Mouse (Mus musculus) CH12.LX (cell line): ENCODE results near the gene Abca3. TPM values are rescaled to one million over a fixed set of nuclear protein-coding genes. Genes with fewer than 3 reads are reported as not detected.
"Not testable (repeated sequence)": the region's sequence is repeated elsewhere in the genome, so short reads cannot be mapped to it uniquely, and the experiment has no call there.

Experiments used
- DNase-seq: peaks from one replicate; pipeline ENCODE4 v3.0.0-alpha.2; 2013; ENCODE audit errors: extremely low read depth
- H3K27ac ChIP-seq: 2 replicates; pipeline ENCODE4 v1.5.1; 2012; ENCODE audit warnings: low read depth, mild to moderate bottlenecking, control low read depth, moderate library complexity; ENCODE audit not compliant: insufficient read depth
- H3K27me3 ChIP-seq: replicated peaks from 2 replicates; pipeline ENCODE3; 2012; ENCODE audit warnings: inconsistent platforms
- H3K36me3 ChIP-seq, 2 experiments: replicated peaks in 1 of 2; 2 replicates each; pipeline versions ENCODE3 to v1.6.1; 2012; ENCODE audit warnings: inconsistent platforms in 1 of 2, low read length in 1 of 2, mild to moderate bottlenecking in 1 of 2, mixed read lengths in 1 of 2, moderate library complexity in 1 of 2; ENCODE audit not compliant: control insufficient read depth in 1 of 2, insufficient read depth in 1 of 2
- H3K4me1 ChIP-seq, 2 experiments: 2 replicates each; pipeline ENCODE4 v1.6.1; 2012; ENCODE audit warnings: inconsistent platforms in 1 of 2, moderate library complexity in 1 of 2; ENCODE audit not compliant: insufficient read depth in 2 of 2, control insufficient read depth in 1 of 2
- H3K4me2 ChIP-seq: 2 replicates; pipeline ENCODE4 v1.6.1; 2012; ENCODE audit warnings: low read depth, mild to moderate bottlenecking, control low read depth; ENCODE audit not compliant: poor library complexity, insufficient read depth, severe bottlenecking
- H3K4me3 ChIP-seq, 3 experiments: fragments of 150-350 bp in 1 of 3; sonication (generic) in 1 of 3; replicated peaks in 1 of 3; 2 replicates each; pipeline versions ENCODE3 to v1.5.1; 2011 to 2012; ENCODE audit warnings: low read depth in 2 of 3, low read length in 2 of 3, mild to moderate bottlenecking in 2 of 3, moderate library complexity in 2 of 3, control low read depth in 1 of 3, improper control_type of control experiment in 1 of 3, inconsistent platforms in 1 of 3, mixed read lengths in 1 of 3; ENCODE audit not compliant: poor library complexity in 1 of 3
- H3K79me2 ChIP-seq: replicated peaks from 2 replicates; pipeline ENCODE4 v1.6.1; 2012; ENCODE audit warnings: mild to moderate bottlenecking, moderate library complexity; ENCODE audit not compliant: control insufficient read depth, poor library complexity, insufficient read depth, severe bottlenecking; ENCODE audit errors: extremely low read depth
- H3K9ac ChIP-seq: 2 replicates; pipeline ENCODE4 v1.6.1; 2012; ENCODE audit warnings: low read depth, mild to moderate bottlenecking, control low read depth, moderate library complexity; ENCODE audit not compliant: insufficient read depth
- H3K9me3 ChIP-seq: replicated peaks from 2 replicates; pipeline ENCODE3; 2012; ENCODE audit warnings: low read length, inconsistent platforms, mixed read lengths
- ELF1 ChIP-seq: IDR thresholded peaks from 2 replicates; pipeline ENCODE4 v1.6.1; 2014; ENCODE audit warnings: low read depth, mild to moderate bottlenecking, inconsistent platforms, low read length, improper control_type of control experiment
- EP300 ChIP-seq: IDR thresholded peaks from 2 replicates; pipeline ENCODE4 v1.6.1; 2011; ENCODE audit warnings: low read length, improper control_type of control experiment
- ETS1 ChIP-seq: conservative IDR thresholded peaks from 2 replicates; pipeline ENCODE4 v1.6.1; 2012; ENCODE audit warnings: low read depth, mild to moderate bottlenecking, inconsistent platforms, low read length, improper control_type of control experiment, moderate library complexity
- GABPA ChIP-seq: IDR thresholded peaks from 2 replicates; pipeline ENCODE4 v1.6.1; 2012; ENCODE audit warnings: low read depth, low read length, improper control_type of control experiment, inconsistent platforms; ENCODE audit not compliant: insufficient replicate concordance
- IRF4 ChIP-seq: IDR thresholded peaks from 2 replicates; pipeline ENCODE4 v1.6.1; 2014; ENCODE audit warnings: low read depth, mild to moderate bottlenecking, inconsistent platforms, low read length, improper control_type of control experiment
- JUND ChIP-seq: conservative IDR thresholded peaks from 2 replicates; pipeline ENCODE4 v1.6.1; 2011; ENCODE audit warnings: low read depth, low read length, improper control_type of control experiment
- KAT2A ChIP-seq: IDR thresholded peaks from 2 replicates; pipeline ENCODE4 v1.6.1; 2012; ENCODE audit warnings: low read length, improper control_type of control experiment, inconsistent platforms; ENCODE audit not compliant: insufficient replicate concordance
- MAX ChIP-seq: IDR thresholded peaks from 2 replicates; pipeline ENCODE4 v1.6.1; 2011; ENCODE audit warnings: low read length, improper control_type of control experiment
- MEF2A ChIP-seq: IDR thresholded peaks from 2 replicates; pipeline ENCODE4 v1.6.1; 2014; ENCODE audit warnings: low read depth, mild to moderate bottlenecking, inconsistent platforms, low read length, improper control_type of control experiment, borderline replicate concordance
- MXI1 ChIP-seq: IDR thresholded peaks from 2 replicates; pipeline ENCODE4 v1.6.1; 2011; ENCODE audit warnings: mild to moderate bottlenecking, low read depth, low read length, improper control_type of control experiment
- PAX5 ChIP-seq: IDR thresholded peaks from 2 replicates; pipeline ENCODE4 v1.6.1; 2012; ENCODE audit warnings: low read length, inconsistent platforms, mixed read lengths
- POLR2A ChIP-seq: IDR thresholded peaks from 2 replicates; pipeline ENCODE4 v1.6.1; 2011; ENCODE audit warnings: low read depth, mild to moderate bottlenecking, improper control_type of control experiment, low read length
- POLR2AphosphoS2 ChIP-seq: IDR thresholded peaks from 2 replicates; pipeline ENCODE4 v1.6.1; 2011; ENCODE audit warnings: low read depth, low read length, improper control_type of control experiment
- SMC3 ChIP-seq: IDR thresholded peaks from 2 replicates; pipeline ENCODE4 v1.6.1; 2011; ENCODE audit warnings: low read depth, low read length, improper control_type of control experiment
- UBTF ChIP-seq: IDR thresholded peaks from 2 replicates; pipeline ENCODE4 v1.6.1; 2012; ENCODE audit warnings: low read depth, mild to moderate bottlenecking, inconsistent platforms, low read length, improper control_type of control experiment, moderate library complexity
- USF1 ChIP-seq: IDR thresholded peaks from 2 replicates; pipeline ENCODE4 v1.6.1; 2014; ENCODE audit warnings: low read depth, mild to moderate bottlenecking, inconsistent platforms, low read length, improper control_type of control experiment
- ZKSCAN1 ChIP-seq: IDR thresholded peaks from 2 replicates; pipeline ENCODE4 v1.6.1; 2012; ENCODE audit warnings: low read depth, inconsistent platforms, low read length, improper control_type of control experiment, borderline replicate concordance
- dilution Hi-C: fragments of 300-500 bp; cut with MboI; formaldehyde crosslinking; loops from 2 replicates; pipeline ENCODE4 v1.14.3; 2020; ENCODE audit warnings: low sequenced_read_pairs; ENCODE audit not compliant: extremely low pct_unique_long_range_greater_than_20kb, extremely low pct_ligation_motif_present
- in situ Hi-C: fragments of 300-500 bp; cut with MboI; formaldehyde crosslinking; loops from 3 replicates; pipeline ENCODE4 v1.14.3; 2019; ENCODE audit warnings: low sequenced_read_pairs, low pct_ligation_motif_present, low pct_unique_long_range_greater_than_20kb, mixed read lengths
- polyA plus RNA-seq: library from polyadenylated mRNA; unstranded; fragments of >175 nt; gene quantifications from 2 replicates; pipeline ENCODE4 v1.2.1, GENCODE M21; 2012; ENCODE audit warnings: low read depth; ENCODE audit not compliant: insufficient read length
- total RNA-seq, 2 experiments: library from RNA; depleted of rRNA; stranded (reverse); fragments of 300-350 nt in 1 of 2; fragments of >200 nt in 1 of 2; gene quantifications; 2 replicates each; pipeline ENCODE4 v1.2.3; 2012 to 2014

The Abca3 gene
- total and polyA plus RNA-seq, 3 experiments, result 3.9 to 8.7 (median 8.4) TPM

DNA sequence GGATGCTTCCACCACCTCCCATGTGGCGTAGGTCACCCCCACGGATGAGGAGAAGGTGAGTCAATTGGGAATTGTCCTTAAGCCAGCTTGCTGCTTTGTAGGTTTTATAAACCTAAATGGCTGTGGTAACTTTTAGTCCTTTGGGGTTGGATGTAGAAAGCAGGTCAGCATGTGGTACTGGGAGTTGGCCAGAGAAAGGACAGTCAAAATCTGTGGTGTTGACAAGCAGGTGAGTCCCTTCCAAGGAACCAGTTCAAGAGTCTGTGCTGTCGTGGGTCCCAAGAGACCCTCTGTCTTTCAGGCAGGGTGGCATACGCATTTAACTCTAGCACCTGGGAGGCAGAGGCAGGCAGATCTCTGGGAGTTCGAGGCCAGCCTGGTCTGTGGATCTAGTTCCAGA lies 72.7 kb downstream of the Abca3 start:
- no peak for DNase-seq

DNA sequence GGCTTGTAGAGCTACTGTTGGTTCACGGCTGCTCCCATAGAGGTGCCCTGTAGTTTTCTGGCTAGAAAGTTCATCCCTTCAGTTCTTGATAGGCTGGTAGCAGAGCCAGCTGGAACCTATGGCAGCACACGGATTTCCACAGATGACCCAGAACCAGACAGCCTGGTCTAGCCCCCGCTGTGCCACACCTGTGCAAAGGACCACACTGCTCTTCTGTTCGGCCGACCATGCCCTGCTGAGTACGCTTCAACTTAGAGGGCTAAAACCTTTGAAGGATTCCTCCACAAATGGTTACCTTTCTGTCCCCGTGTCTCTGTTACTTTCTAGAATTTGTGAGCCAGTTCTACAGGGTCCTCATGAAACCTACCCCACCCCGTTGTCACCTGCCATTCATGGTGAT lies 73.6 kb downstream of the Abca3 start:
- dilution Hi-C loops, result not testable (repeated sequence)

More for the DNA sequence above, 72.7 kb downstream of the Abca3 start:
- no peak overlapping the region for H3K4me2 ChIP-seq
- H3K4me3 ChIP-seq, result no peak overlapping the region
- H3K27me3 ChIP-seq, result no peaks in the 10 kb centered on the region
- peaks cover 0 to 10% of the 10 kb centered on the region in 2 experiments; a peak in 1 of 4 replicates for H3K4me1 ChIP-seq
- in situ Hi-C loops (no loop called here), dilution Hi-C loops (no loop called here)
- peaks cover 57 to 66% of the 10 kb centered on the region in 2 experiments for H3K36me3 ChIP-seq
- TF ChIP-seq ETS1, result no peak
- no peak for TF ChIP-seq JUND
- no peak for TF ChIP-seq UBTF
- TF ChIP-seq POLR2AphosphoS2, result no peak
- no peak for TF ChIP-seq POLR2A
- TF ChIP-seq ZKSCAN1, result no peak
- no peak for TF ChIP-seq EP300
- TF ChIP-seq USF1, result no peak
- no peak for TF ChIP-seq MEF2A
- TF ChIP-seq MXI1, result no peak
- TF ChIP-seq GABPA, result no peak
- TF ChIP-seq KAT2A, result no peak
- no peak for TF ChIP-seq SMC3
- TF ChIP-seq PAX5, result no peak
- TF ChIP-seq MAX, result no peak
- TF ChIP-seq ELF1, result no peak
- no peak for TF ChIP-seq IRF4
- no peak overlapping the region for H3K9ac ChIP-seq
- H3K27ac ChIP-seq, result no peak overlapping the region
- H3K9me3 ChIP-seq, result no peaks in the 10 kb centered on the region
- peaks cover 25% of the 10 kb centered on the region for H3K79me2 ChIP-seq

More for the DNA sequence above, 73.6 kb downstream of the Abca3 start:
- DNase-seq, H3K27ac ChIP-seq, H3K9ac ChIP-seq, H3K9me3 ChIP-seq, H3K27me3 ChIP-seq, in situ Hi-C loops, H3K4me3 ChIP-seq, H3K4me2 ChIP-seq: not testable (repeated sequence)
- H3K4me1 ChIP-seq, result peaks cover 0 to 18% of the 10 kb centered on the region in 2 experiments; a peak in 1 of 4 replicates
- peaks cover 56 to 66% of the 10 kb centered on the region in 2 experiments for H3K36me3 ChIP-seq
- H3K79me2 ChIP-seq, result peaks cover 19% of the 10 kb centered on the region
